Mouse (Mus musculus): ENCODE data around the gene Cldn24.

DNA sequence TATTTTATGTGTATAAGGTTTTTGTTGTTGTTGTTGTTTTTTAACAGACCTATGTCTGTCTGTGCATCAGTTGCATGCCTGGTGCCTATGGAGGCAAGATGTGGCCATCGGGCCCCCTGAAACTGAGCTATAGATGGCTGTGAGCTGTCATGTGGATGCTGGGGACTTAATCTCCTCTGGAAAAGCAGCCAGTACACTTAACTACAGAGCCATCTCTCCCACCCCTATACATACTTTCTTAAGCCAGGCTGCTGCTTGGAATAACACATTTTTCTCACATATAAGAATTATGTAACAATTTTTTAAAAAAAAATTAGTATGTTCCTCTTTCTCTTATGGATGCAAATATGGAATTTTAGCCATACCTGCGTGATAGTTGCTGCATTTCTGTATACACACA lies 38.4 kb upstream of the Cldn24 start:
- TF ChIP-seq POLR2A (IDR thresholded peaks at IDR 0.05; ENCODE audit: low read depth, low read length) (no peak), CTCF (IDR thresholded peaks at IDR 0.05; ENCODE audit: borderline replicate concordance, insufficient read depth, low read length) (no peak)

Data from embryonic fibroblast, embryonic 13.5 days (primary cell).